Mouse (Mus musculus) lung, adult 2 months (tissue): ENCODE data around the gene Zrsr1. TPM values are rescaled to one million over a fixed set of nuclear protein-coding genes. Genes with fewer than 3 reads are reported as not detected.
A peak's percentile ranks its signal among the peaks of the same experiment; 100 is the strongest.

Experiments used
- DNase-seq: peaks from one replicate; pipeline ENCODE4 v3.0.0; 2022
- H3K4me1 ChIP-seq: fragments of 200-500 bp; 2 replicates; pipeline ENCODE4 v1.6.1; 2011; ENCODE audit warnings: low read length; ENCODE audit not compliant: control insufficient read depth, insufficient read depth
- H3K4me3 ChIP-seq: fragments of 200-500 bp; replicated peaks from 2 replicates; pipeline ENCODE3; 2011; ENCODE audit warnings: low read depth, mild to moderate bottlenecking, control low read depth, low read length; ENCODE audit errors: extremely low read depth
- CTCF ChIP-seq: fragments of 200-500 bp; IDR thresholded peaks from 2 replicates; pipeline ENCODE4 v1.5.1; 2011; ENCODE audit warnings: mild to moderate bottlenecking, low read length, control low read depth; ENCODE audit not compliant: insufficient read depth
- POLR2A ChIP-seq: fragments of 200-500 bp; IDR thresholded peaks from 2 replicates; pipeline ENCODE4 v1.6.1; 2011; ENCODE audit warnings: low read depth, mild to moderate bottlenecking, control low read depth, low read length, borderline replicate concordance; ENCODE audit errors: extremely low read depth
- WGBS: fragments of 180-500 bp; shearing (Covaris S2); methylation state at CpG from one replicate; pipeline ENCODE4 v1.1.7; 2018; 5-methylcytosine and 5-hydroxymethylcytosine counted together
- polyA plus RNA-seq: library from polyadenylated mRNA; depleted of rRNA; stranded (reverse); fragments of >200 nt; gene quantifications from 2 replicates; pipeline ENCODE4 v1.2.3, GENCODE M21; 2012

Gene Zrsr1
- polyA plus RNA-seq, 1 experiment = 11.5 TPM

- 3% methylated on average over 6 of the region's 6 CpGs for WGBS
- TF ChIP-seq CTCF (no peak), POLR2A (no peak)
- no peak for DNase-seq
- Histone ChIP-seq H3K4me3 (peak overlapping the region; percentile 71), H3K4me1 (peaks cover 5% of the 10 kb centered on the region)
Measured at GRCm38 (mm10) chr11:23007166-23007480, 35.3 kb downstream of the Zrsr1 start.

- under 1% methylated on average over 22 of the region's 22 CpGs for WGBS
- Histone ChIP-seq H3K4me3 (peak within 1 kb of the TSS; percentile 71), H3K4me1 (peaks cover 5% of the 10 kb centered on the region)
- TF ChIP-seq POLR2A (no peak), CTCF (no peak)
- DNase-seq = peak; percentile 64
Measured at GRCm38 (mm10) chr11:23007481-23008180, 35.8 kb downstream of the Zrsr1 start, which contains the start of gene Fam161a. Fam161a (plus strand) TSS chr11:23007531.

GRCm38 (mm10) chr11:23008181-23008823, 36.5 kb downstream of the Zrsr1 start:
- Histone ChIP-seq H3K4me3 (peak overlapping the region; percentile 71), H3K4me1 (peaks cover 5% of the 10 kb centered on the region)
- TF ChIP-seq CTCF (no peak), POLR2A (peak; percentile 64; the same call in 1 of the 2 replicates)
- WGBS = under 1% methylated on average over 40 of the region's 40 CpGs
- DNase-seq = peak; percentile 78

GRCm38 (mm10) chr11:23008824-23009200, 37.0 kb downstream of the Zrsr1 start:
- DNase-seq = no peak
- TF ChIP-seq POLR2A = no peak
- no peak for TF ChIP-seq CTCF
- WGBS = 23% methylated on average over 4 of the region's 4 CpGs
- Histone ChIP-seq H3K4me3 (no peak overlapping the region), H3K4me1 (peaks cover 5% of the 10 kb centered on the region)

- TF ChIP-seq POLR2A = no peak
- TF ChIP-seq CTCF = no peak
- Histone ChIP-seq H3K4me3 (no peak overlapping the region), H3K4me1 (no peaks in the 10 kb centered on the region)
- WGBS = 73% methylated on average over 1 of the region's 1 CpGs
- no peak for DNase-seq
Measured at GRCm38 (mm10) chr11:23013096-23013495, 41.3 kb downstream of the Zrsr1 start.

- no peak for TF ChIP-seq POLR2A
- TF ChIP-seq CTCF = peak; percentile 59
- WGBS = 90% methylated on average over 4 of the region's 4 CpGs
- DNase-seq = no peak
- Histone ChIP-seq H3K4me1 (no peaks in the 10 kb centered on the region), H3K4me3 (no peak overlapping the region)
Measured at GRCm38 (mm10) chr11:23013580-23014294, 41.9 kb downstream of the Zrsr1 start.

- 82% methylated on average over 6 of the region's 6 CpGs for WGBS
- no peaks in the 10 kb centered on the region for H3K4me1 ChIP-seq
- no peak overlapping the region for H3K4me3 ChIP-seq
- no peak for DNase-seq
- TF ChIP-seq POLR2A (no peak), CTCF (no peak)
Measured at GRCm38 (mm10) chr11:23014996-23015395, 43.2 kb downstream of the Zrsr1 start.

GRCm38 (mm10) chr11:23017943-23018342, 46.1 kb downstream of the Zrsr1 start:
- no peaks in the 10 kb centered on the region for H3K4me1 ChIP-seq
- 94% methylated on average over 4 of the region's 4 CpGs for WGBS
- no peak overlapping the region for H3K4me3 ChIP-seq
- no peak for TF ChIP-seq POLR2A
- TF ChIP-seq CTCF = no peak
- no peak for DNase-seq

GRCm38 (mm10) chr11:23020116-23020770, 48.4 kb downstream of the Zrsr1 start:
- DNase-seq = no peak
- Histone ChIP-seq H3K4me3 (no peak overlapping the region), H3K4me1 (no peaks in the 10 kb centered on the region)
- WGBS = 66% methylated on average over 24 of the region's 24 CpGs
- TF ChIP-seq POLR2A (no peak), CTCF (no peak)
